Mouse (Mus musculus) brown adipose tissue, adult 24 weeks (tissue): ENCODE data around the gene Dscaml1. TPM values are rescaled to one million over a fixed set of nuclear protein-coding genes. Genes with fewer than 3 reads are reported as not detected.

Source experiments
- H3K27ac ChIP-seq: fragments of 200-500 bp; replicated peaks from 2 replicates; pipeline ENCODE4 v1.5.1; 2012; ENCODE audit warnings: low read depth, mild to moderate bottlenecking, low read length
- H3K4me1 ChIP-seq: fragments of 200-500 bp; 2 replicates; pipeline ENCODE4 v1.6.1; 2012; ENCODE audit warnings: low read length, mixed read lengths; ENCODE audit not compliant: control insufficient read depth, insufficient read depth, insufficient read length
- H3K4me3 ChIP-seq: fragments of 200-500 bp; 2 replicates; pipeline ENCODE4 v1.5.1; 2012; ENCODE audit warnings: low read depth, mild to moderate bottlenecking, low read length, moderate library complexity; ENCODE audit not compliant: insufficient read depth
- polyA plus RNA-seq: library from polyadenylated mRNA; stranded (reverse); fragments of >200 nt; gene quantifications from 2 replicates; pipeline ENCODE4 v1.2.4, GENCODE M21; 2012; ENCODE audit not compliant: missing spikeins, insufficient read depth, insufficient read length

The Dscaml1 gene
- polyA plus RNA-seq, 1 experiment = not detected

DNA sequence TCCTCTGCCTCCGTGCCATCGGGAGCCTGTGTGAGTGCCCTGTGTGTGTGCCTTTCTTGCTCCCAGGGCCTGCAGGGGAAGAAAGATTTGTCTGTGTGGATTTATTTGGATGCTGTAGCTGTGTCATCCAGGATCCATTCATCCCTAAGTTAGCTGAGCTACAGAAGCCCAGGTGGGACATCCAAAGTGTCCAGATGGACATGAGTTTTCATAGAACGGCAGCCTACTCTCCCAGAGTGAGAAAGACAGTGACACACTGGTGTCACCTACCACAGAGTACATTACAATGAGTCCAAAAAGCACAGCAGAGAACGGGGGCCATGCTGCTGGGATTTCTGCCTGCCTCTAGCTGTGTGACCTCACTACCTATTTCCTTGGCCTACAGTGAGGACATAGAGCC lies 194.5 kb downstream of the Dscaml1 start:
- H3K27ac ChIP-seq = no peak overlapping the region
- no peak overlapping the region for H3K4me3 ChIP-seq
- H3K4me1 ChIP-seq = peaks cover 2% of the 10 kb centered on the region; the same call in 1 of the 2 replicates

- H3K4me1 ChIP-seq = no peaks in the 10 kb centered on the region
- H3K4me3 ChIP-seq = no peak overlapping the region
- no peak overlapping the region for H3K27ac ChIP-seq
Observed at GRCm38 (mm10) chr9:45625889-45626446, 199.5 kb downstream of the Dscaml1 start.

- no peak overlapping the region for H3K4me3 ChIP-seq
- no peak overlapping the region for H3K27ac ChIP-seq
- H3K4me1 ChIP-seq = no peaks in the 10 kb centered on the region
Observed at GRCm38 (mm10) chr9:45632520-45632919, 206.1 kb downstream of the Dscaml1 start.

DNA sequence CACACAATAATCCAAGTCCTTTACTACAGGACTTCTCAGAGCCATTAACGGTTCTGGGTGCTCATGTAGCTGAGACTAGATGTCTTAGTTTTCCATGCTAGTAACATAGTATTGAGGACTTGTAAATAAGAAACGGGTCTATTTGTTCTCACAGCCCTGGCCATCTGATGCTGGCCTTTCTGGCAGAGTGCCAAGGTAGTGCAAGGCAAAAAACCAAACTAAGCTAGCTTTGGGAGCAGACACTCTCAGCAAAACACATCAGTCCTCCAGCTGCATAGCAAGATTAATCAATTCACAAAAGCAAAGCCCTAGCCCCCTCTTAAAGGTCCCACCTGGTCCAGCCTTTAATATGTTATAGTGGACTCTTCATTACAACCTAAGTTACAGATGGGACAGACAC lies 206.6 kb downstream of the Dscaml1 start:
- no peak overlapping the region for H3K27ac ChIP-seq
- no peaks in the 10 kb centered on the region for H3K4me1 ChIP-seq
- H3K4me3 ChIP-seq = no peak overlapping the region

GRCm38 (mm10) chr9:45634978-45635377 lies 208.6 kb downstream of the Dscaml1 start:
- Histone ChIP-seq H3K4me1 (no peaks in the 10 kb centered on the region), H3K27ac (no peak overlapping the region), H3K4me3 (no peak overlapping the region)

- H3K4me1 ChIP-seq = no peaks in the 10 kb centered on the region
- H3K27ac ChIP-seq = no peak overlapping the region
- no peak overlapping the region for H3K4me3 ChIP-seq
Observed at GRCm38 (mm10) chr9:45637346-45637745, 210.9 kb downstream of the Dscaml1 start.

DNA sequence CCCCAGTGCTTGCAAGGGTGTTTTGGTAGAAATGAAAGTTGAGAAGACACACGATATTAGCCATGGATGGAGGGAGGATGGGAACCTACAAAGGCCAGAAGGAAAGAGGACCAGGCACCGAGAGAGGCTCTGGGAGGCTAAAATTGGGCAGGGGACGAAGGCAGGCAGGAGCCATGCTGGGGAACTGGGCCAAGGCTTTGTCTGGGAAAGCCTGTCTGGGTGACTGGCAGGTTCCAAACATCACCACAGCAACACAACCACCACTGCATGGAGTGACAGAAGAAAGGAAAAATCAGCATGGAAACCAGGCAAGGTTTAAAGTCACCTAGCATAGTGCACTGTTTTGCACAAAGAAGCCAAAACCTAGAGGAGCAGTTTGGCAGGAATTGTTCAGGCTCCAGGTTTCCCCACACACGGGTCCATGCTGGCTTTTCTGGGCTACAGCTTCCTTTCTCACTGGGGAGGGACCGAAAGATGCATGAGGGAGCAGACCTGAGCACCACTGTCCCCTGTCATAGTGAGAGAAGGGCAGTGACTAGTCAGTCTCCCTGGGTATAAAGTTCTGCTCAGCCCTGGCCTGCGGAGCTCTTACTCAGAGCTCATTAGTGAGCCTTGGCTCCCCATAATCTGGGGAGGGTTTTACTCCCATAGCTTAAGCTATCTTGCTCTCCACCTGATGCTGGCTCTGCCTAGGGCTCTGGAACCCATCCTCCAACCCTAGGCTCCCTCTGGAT lies 211.9 kb downstream of the Dscaml1 start:
- H3K4me1 ChIP-seq = no peaks in the 10 kb centered on the region

GRCm38 (mm10) chr9:45644833-45645388 lies 218.5 kb downstream of the Dscaml1 start:
- no peak overlapping the region for H3K27ac ChIP-seq
- no peak overlapping the region for H3K4me3 ChIP-seq
- no peaks in the 10 kb centered on the region for H3K4me1 ChIP-seq

More for the DNA sequence above, 211.9 kb downstream of the Dscaml1 start:
- Histone ChIP-seq H3K4me3 (no peak overlapping the region), H3K27ac (no peak overlapping the region)

GRCm38 (mm10) chr9:45645526-45645925 lies 219.1 kb downstream of the Dscaml1 start:
- H3K4me3 ChIP-seq = no peak overlapping the region
- no peaks in the 10 kb centered on the region for H3K4me1 ChIP-seq
- no peak overlapping the region for H3K27ac ChIP-seq

DNA sequence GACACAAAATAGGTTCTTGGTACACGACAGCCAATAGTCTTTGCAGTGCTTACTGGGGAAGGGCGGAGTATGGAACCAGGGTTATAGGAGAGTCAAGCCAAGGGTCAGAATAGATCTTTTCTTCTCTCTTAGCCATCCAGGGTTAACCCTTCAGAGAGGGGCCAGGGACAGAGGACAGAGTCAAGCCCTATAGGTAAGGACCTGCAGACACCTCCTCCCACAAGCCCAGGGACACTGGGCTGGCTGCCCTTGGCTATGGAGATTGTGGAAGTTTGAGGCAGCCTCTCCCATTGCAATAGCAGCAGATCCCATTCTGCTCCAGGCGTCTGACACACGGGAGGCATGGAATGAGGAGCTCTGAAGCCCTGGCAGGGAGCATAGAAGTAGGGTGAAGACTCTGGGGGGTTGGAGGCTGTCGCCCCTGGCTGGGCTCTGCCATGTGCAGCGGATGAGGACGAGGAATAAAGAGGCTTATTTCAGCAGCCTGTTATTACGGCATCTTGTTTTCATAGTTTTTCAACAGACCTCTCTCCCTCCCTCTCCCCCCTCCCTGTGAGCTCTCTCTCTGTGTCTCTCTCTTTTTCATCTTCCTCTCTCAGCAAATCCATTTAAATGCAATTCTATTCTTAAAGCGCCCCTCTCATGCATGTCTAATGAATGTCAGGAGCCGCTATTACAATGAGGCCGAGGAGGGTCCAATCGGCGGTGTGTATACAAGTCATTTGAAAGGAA lies 224.8 kb downstream of the Dscaml1 start:
- no peak overlapping the region for H3K27ac ChIP-seq
- no peaks in the 10 kb centered on the region for H3K4me1 ChIP-seq
- no peak overlapping the region for H3K4me3 ChIP-seq

DNA sequence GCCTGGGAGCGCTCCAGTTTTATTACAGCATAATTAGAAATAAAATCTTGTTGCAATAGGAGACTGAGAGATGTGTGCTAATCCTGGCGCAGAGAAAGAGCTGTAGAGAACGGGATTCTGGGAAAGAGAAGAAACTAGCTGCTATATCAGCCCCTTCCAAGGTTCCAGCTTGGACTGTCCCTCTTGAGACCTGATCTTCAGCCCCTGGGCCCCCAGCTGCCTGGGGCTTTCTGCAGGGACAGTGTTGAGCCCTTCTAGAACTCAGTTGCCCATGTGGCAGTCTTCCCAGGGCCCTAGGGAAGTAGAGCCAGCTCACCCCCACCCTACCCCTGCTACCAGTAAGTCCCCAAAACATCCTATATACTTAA lies 225.4 kb downstream of the Dscaml1 start:
- Histone ChIP-seq H3K4me1 (no peaks in the 10 kb centered on the region), H3K27ac (no peak overlapping the region)

GRCm38 (mm10) chr9:45657172-45658062 lies 231.0 kb downstream of the Dscaml1 start:
- no peak overlapping the region for H3K4me3 ChIP-seq
- H3K4me1 ChIP-seq = no peaks in the 10 kb centered on the region
- no peak overlapping the region for H3K27ac ChIP-seq

More for the DNA sequence above, 225.4 kb downstream of the Dscaml1 start:
- H3K4me3 ChIP-seq = no peak overlapping the region

- Histone ChIP-seq H3K4me1 (no peaks in the 10 kb centered on the region), H3K27ac (no peak overlapping the region), H3K4me3 (no peak overlapping the region)
Observed at GRCm38 (mm10) chr9:45660191-45660590, 233.8 kb downstream of the Dscaml1 start.

DNA sequence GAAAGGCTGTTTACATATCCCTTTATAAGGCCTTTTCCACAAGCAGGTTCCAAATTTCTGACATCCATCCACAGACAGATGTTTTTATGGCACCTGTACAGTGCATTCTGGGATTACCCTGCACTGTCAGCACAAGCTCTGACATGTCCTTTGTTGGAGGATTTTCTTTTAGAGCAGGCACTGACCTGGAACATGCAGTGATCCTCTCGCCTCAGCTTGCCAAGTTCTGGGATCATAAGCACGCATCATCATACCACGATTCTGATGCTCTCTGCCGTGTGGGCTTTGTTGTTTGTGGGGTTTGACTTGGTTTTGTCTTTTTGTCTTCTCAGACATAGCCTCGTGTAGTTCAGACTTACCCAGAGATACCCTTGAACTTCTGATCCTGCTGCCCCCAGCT lies 236.0 kb downstream of the Dscaml1 start:
- Histone ChIP-seq H3K4me3 (no peak overlapping the region), H3K4me1 (no peaks in the 10 kb centered on the region), H3K27ac (no peak overlapping the region)
